Mouse (Mus musculus) olfactory bulb, adult 2 months (tissue): ENCODE measurements around the gene Ppig. TPM values are rescaled to one million over a fixed set of nuclear protein-coding genes. Genes with fewer than 3 reads are reported as not detected.

Source experiments
- H3K27ac ChIP-seq: fragments of 200-500 bp; 2 replicates; pipeline ENCODE4 v1.5.1; 2012; ENCODE audit warnings: low read depth, low read length; ENCODE audit not compliant: insufficient read depth
- H3K4me1 ChIP-seq: fragments of 200-500 bp; 2 replicates; pipeline ENCODE4 v1.6.1; 2012; ENCODE audit warnings: low read length; ENCODE audit not compliant: control insufficient read depth, insufficient read depth
- H3K4me3 ChIP-seq: fragments of 200-500 bp; 2 replicates; pipeline ENCODE4 v1.5.1; 2012; ENCODE audit warnings: mild to moderate bottlenecking, low read depth, low read length, moderate library complexity; ENCODE audit not compliant: insufficient read depth
- CTCF ChIP-seq: fragments of 200-500 bp; IDR thresholded peaks from 2 replicates; pipeline ENCODE4 v1.5.1; 2012; ENCODE audit warnings: low read depth, mild to moderate bottlenecking, low read length, moderate library complexity; ENCODE audit not compliant: insufficient read depth
- POLR2A ChIP-seq: fragments of 200-500 bp; IDR thresholded peaks from 2 replicates; pipeline ENCODE4 v1.6.1; 2012; ENCODE audit warnings: mild to moderate bottlenecking, low read depth, low read length, moderate library complexity; ENCODE audit not compliant: insufficient read depth
- WGBS: fragments of 180-500 bp; shearing (Covaris S2); methylation state at CpG from one replicate; pipeline ENCODE4 v1.1.7; 2018; 5-methylcytosine and 5-hydroxymethylcytosine counted together
- polyA plus RNA-seq: library from polyadenylated mRNA; stranded (reverse); fragments of >200 nt; gene quantifications from 2 replicates; pipeline ENCODE4 v1.2.4, GENCODE M21; 2012; ENCODE audit warnings: low replicate concordance; ENCODE audit not compliant: missing spikeins, insufficient read depth, insufficient read length

Ppig gene
- polyA plus RNA-seq, 1 experiment = 155 TPM

DNA sequence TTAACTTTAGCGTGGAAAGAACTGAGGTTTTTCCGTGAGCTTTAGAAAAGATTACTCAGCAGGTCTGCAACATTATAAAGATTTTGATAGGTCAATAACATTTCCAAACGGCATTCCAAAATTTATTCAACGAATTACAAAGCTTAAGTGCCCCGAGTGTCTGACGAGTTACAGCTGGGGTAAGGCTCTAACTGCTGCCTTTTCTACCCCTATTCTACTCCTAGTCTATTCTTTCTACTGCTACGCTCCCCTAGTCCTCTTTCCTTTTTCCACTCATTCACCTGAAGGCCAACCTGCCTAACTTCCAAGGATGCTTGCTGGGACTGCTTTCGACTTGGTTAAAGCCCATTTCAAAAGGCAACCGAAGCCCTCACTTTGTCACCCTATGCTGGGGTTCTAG lies 66.6 kb downstream of the Ppig start:
- WGBS = 9% methylated on average over 9 of the region's 9 CpGs
- no peak for TF ChIP-seq POLR2A
- TF ChIP-seq CTCF = no peak
- no peak overlapping the region for H3K27ac ChIP-seq
- H3K4me1 ChIP-seq = peaks cover 6% of the 10 kb centered on the region; the same call in 1 of the 2 replicates
- H3K4me3 ChIP-seq = peak overlapping the region; percentile 51

DNA sequence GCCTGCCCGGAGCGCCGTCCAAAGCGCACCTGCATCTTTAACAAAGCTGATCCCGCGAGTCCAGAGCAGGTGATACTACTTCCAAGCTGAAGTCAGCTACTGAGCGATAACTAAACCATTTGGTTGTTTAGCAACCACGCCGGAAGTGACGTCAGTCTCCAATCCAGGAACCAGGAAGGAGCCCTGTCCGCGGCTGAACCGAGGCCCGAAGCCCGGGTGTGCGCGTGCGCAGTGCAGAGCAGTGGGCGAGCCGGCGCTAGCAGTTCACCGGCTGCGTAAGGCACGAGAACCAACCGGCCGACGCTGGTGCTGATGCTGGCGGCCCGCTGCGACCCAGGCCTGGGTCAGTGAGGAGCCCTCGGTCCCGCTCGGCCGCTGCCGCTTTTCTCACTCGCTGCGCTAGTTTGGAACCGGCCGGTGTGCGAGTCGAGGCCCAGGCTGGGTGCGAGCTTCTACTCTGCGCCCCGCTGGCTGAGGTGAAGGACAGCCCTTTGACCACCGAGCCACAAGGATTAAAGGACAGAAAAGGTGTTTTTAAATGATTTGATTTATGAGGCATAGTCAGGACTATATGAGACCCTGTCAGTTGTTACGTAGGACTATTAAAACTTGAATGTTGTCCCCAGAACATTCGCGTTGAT lies 67.2 kb downstream of the Ppig start, which contains the start of the genes Ccdc173 and Phospho2:
Ccdc173 (minus strand) TSS at position 147 of the 641 bp plus-strand sequence.
Phospho2 (plus strand) TSS at position 195 of the 641 bp plus-strand sequence.
- peak within 1 kb of the TSS; percentile 51 for H3K4me3 ChIP-seq
- no peak for TF ChIP-seq CTCF
- TF ChIP-seq POLR2A = peak; percentile 75; the same call in 1 of the 2 replicates
- WGBS = 1% methylated on average over 48 of the region's 48 CpGs
- H3K27ac ChIP-seq = peak within 1 kb of the TSS; percentile 85
- peaks cover 6% of the 10 kb centered on the region; the same call in 1 of the 2 replicates for H3K4me1 ChIP-seq

DNA sequence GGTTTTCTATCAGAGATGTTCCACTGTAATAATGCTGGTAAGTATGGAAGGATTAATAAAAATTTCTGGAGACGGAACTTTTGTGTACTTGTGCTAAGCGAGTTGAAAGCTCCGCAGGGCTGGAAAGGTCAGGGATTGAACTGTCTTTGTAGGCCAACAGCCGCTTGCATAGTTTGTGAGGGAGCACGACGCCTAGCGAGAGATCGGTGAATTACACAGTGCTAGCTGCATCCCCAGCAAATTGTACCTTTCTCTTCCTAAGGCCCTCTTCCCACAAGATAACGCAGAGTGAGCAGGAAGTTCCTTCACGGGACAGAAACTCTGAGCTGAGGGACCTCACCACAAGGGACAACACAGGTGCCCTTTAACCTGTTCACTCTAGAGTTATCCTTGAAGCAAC lies 67.9 kb downstream of the Ppig start:
- H3K27ac ChIP-seq = no peak overlapping the region
- 0 out of 2 replicates have a peak overlapping the region, but pooled peaks have one; percentile 24 for H3K4me3 ChIP-seq
- 2% methylated on average over 10 of the region's 10 CpGs for WGBS
- peaks cover 6% of the 10 kb centered on the region; the same call in 1 of the 2 replicates for H3K4me1 ChIP-seq
- TF ChIP-seq POLR2A (no peak), CTCF (peak; percentile 48; the same call in 1 of the 2 replicates)

GRCm38 (mm10) chr2:69790722-69791121 lies 68.4 kb downstream of the Ppig start:
- Histone ChIP-seq H3K4me1 (peaks cover 6% of the 10 kb centered on the region; the same call in 1 of the 2 replicates), H3K4me3 (no peak overlapping the region), H3K27ac (no peak overlapping the region)
- WGBS = 68% methylated on average over 4 of the region's 4 CpGs
- TF ChIP-seq POLR2A (no peak), CTCF (no peak)

DNA sequence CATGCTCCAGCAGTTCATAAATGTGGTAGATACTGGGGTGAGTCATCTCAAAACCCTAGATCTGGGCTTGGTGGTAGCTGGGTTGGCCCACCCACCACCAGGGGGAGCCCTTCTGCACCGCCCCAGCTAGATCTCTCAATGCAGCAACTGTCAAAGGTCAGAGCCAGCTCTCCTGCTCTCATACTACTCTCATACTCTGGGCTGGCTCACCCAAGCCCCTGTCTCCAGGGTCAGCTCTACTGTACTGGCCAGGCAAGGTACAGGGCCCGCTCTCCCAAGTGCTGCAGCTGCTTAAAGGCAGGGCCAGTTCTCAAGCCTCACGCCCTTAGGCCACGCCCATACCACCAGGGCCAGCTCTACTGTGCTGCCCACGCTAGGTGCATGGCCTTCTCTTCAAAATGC lies 80.6 kb downstream of the Ppig start:
- no peaks in the 10 kb centered on the region for H3K4me1 ChIP-seq
- TF ChIP-seq CTCF (peak; percentile 43; the same call in 1 of the 2 replicates), POLR2A (no peak)
- no peak overlapping the region for H3K27ac ChIP-seq
- H3K4me3 ChIP-seq = peak overlapping the region; percentile 16
- WGBS = 67% methylated on average over 5 of the region's 5 CpGs

Other genes with a start within 250 kb of the Ppig start
- gene Lrp2, start 136.5 kb upstream of the Ppig start, polyA plus RNA-seq = not detected in 2 replicates
- not detected in 2 replicates for gene Bbs5, start 75.4 kb upstream of the Ppig start, polyA plus RNA-seq
- gene Klhl41, start 52.4 kb upstream of the Ppig start, polyA plus RNA-seq = not detected in 2 replicates
- not detected in 2 replicates for gene Fastkd1, start 9.0 kb upstream of the Ppig start, polyA plus RNA-seq
- not detected in 2 replicates for gene Ccdc173, start 67.0 kb downstream of the Ppig start, polyA plus RNA-seq
- not detected in 2 replicates for gene Phospho2, start 67.1 kb downstream of the Ppig start, polyA plus RNA-seq
- not detected in 2 replicates for gene Klhl23, start 99.4 kb downstream of the Ppig start, polyA plus RNA-seq
- gene Ssb, start 139.0 kb downstream of the Ppig start, polyA plus RNA-seq = 660 TPM in 1 of 2 replicates, not detected in the other
- gene Mettl5, start 163.1 kb downstream of the Ppig start, polyA plus RNA-seq = not detected in 2 replicates
- 194 TPM in 1 of 2 replicates, not detected in the other for gene Ubr3, start 174.7 kb downstream of the Ppig start, polyA plus RNA-seq